Mouse (Mus musculus): ENCODE measurements around the gene Gps1. TPM values are rescaled to one million over a fixed set of nuclear protein-coding genes. Genes with fewer than 3 reads are reported as not detected.

The Gps1 gene
- total RNA-seq, 2 experiments from 2014 or later = 147 to 153 TPM

Other genes starting within 250 kb of the Gps1 start
- 10 to 100 TPM; 86.1 to 86.5 TPM for gene Mcrip1, start 234.5 kb upstream of the Gps1 start, total RNA-seq (2021)
- gene Ppp1r27, start 233.1 kb upstream of the Gps1 start, total RNA-seq (2021) = not detected
- 100 to 1,000 TPM; 127 to 136 TPM for gene P4hb, start 211.0 kb upstream of the Gps1 start, total RNA-seq (2021)
- 100 to 1,000 TPM; 306 to 324 TPM for gene Arhgdia, start 202.6 kb upstream of the Gps1 start, total RNA-seq (2021)
- gene Alyref, start 185.9 kb upstream of the Gps1 start, total RNA-seq (2021) = 10 to 100 TPM; 61.7 to 67.4 TPM
- 100 to 1,000 TPM in 1 of 2 experiments, 10 to 100 TPM in 1; 87.2 to 109 TPM for gene Anapc11, start 185.9 kb upstream of the Gps1 start, total RNA-seq (2021)
- 1 to 10 TPM; 2.1 to 2.9 TPM for gene Npb, start 175.8 kb upstream of the Gps1 start, total RNA-seq (2021)
- 100 to 1,000 TPM; 133 to 162 TPM for gene Pcyt2, start 166.3 kb upstream of the Gps1 start, total RNA-seq (2021)
- 10 to 100 TPM; 36.1 to 42.4 TPM for gene Sirt7, start 159.0 kb upstream of the Gps1 start, total RNA-seq (2021)
- 10 to 100 TPM; 68.9 to 83.2 TPM for gene Mafg, start 150.7 kb upstream of the Gps1 start, total RNA-seq (2021)
- 1 to 10 TPM; 4.3 to 4.9 TPM for gene Pycr1, start 140.5 kb upstream of the Gps1 start, total RNA-seq (2021)
- 1 to 10 TPM; 2.5 to 3.5 TPM for gene Myadml2, start 136.1 kb upstream of the Gps1 start, total RNA-seq (2021)
- gene Notum, start 123.1 kb upstream of the Gps1 start, total RNA-seq (2021) = 1 to 10 TPM; 4.5 to 8.2 TPM
- gene Aspscr1, start 111.3 kb upstream of the Gps1 start, total RNA-seq (2021) = 10 to 100 TPM; 50.0 to 55.7 TPM
- 10 to 100 TPM; 20.1 to 21.9 TPM for gene Cenpx, start 70.5 kb upstream of the Gps1 start, total RNA-seq (2021)
- 10 to 100 TPM; 47.0 to 65.2 TPM for gene Lrrc45, start 70.3 kb upstream of the Gps1 start, total RNA-seq (2021)
- gene Rac3, start 62.8 kb upstream of the Gps1 start, total RNA-seq (2021) = 10 to 100 TPM; 33.7 to 46.8 TPM
- 10 to 100 TPM; 12.4 to 12.9 TPM for gene Dcxr, start 57.0 kb upstream of the Gps1 start, total RNA-seq (2021)
- gene Cbr2, start 52.2 kb upstream of the Gps1 start, total RNA-seq (2021) = 1 to 10 TPM; 1.5 to 1.6 TPM
- 10 to 100 TPM; 19.9 to 22.8 TPM for gene Hmga1b, start 21.5 kb upstream of the Gps1 start, total RNA-seq (2021)
- gene Rfng, start 65 bp upstream of the Gps1 start, total RNA-seq (2021) = 10 to 100 TPM; 68.8 to 74.1 TPM
- 10 to 100 TPM; 45.7 to 50.0 TPM for gene Dus1l, start 12.1 kb downstream of the Gps1 start, total RNA-seq (2021)
- 100 to 1,000 TPM; 191 to 198 TPM for gene Fasn, start 40.3 kb downstream of the Gps1 start, total RNA-seq (2021)
- 1 to 10 TPM; 4.8 to 8.0 TPM for gene Ccdc57, start 148.6 kb downstream of the Gps1 start, total RNA-seq (2021)
- gene Slc16a3, start 164.2 kb downstream of the Gps1 start, total RNA-seq (2021) = 1 to 10 TPM; 2.0 to 2.2 TPM
- gene Csnk1d, start 207.1 kb downstream of the Gps1 start, total RNA-seq (2021) = 100 to 1,000 TPM; 127 to 128 TPM